Mouse (Mus musculus): ENCODE measurements at regions not wholly inside any gene's neighbourhood (a gene's known extent, or its start where the extent isn't known, plus 50 kb on each side); places are given as distances from the start of the nearest gene placed in this dataset.

- Histone ChIP-seq H3K4me1 (ENCODE audit: control insufficient read depth in 1 of 2, insufficient read depth in 2 of 2, low read length in 2 of 2) (no peaks in the 10 kb centered on the region), H3K4me3 (ENCODE audit: control insufficient read depth in 1 of 2, insufficient read depth in 1 of 2, low read depth in 2 of 2, low read length in 2 of 2) (no peak overlapping the region), H3K27ac (ENCODE audit: control insufficient read depth, low read depth, low read length) (no peak overlapping the region), H3K36me3 (ENCODE audit: control insufficient read depth in 1 of 2, insufficient read depth in 2 of 2, low read length in 2 of 2) (no peaks in the 10 kb centered on the region), H3K9me3 (replicated peaks; ENCODE audit: insufficient read depth, low read length) (no peaks in the 10 kb centered on the region), H3K79me2 (ENCODE audit: control insufficient read depth, insufficient read depth, low read length, poor library complexity) (no peaks in the 10 kb centered on the region), H3K9ac (ENCODE audit: control insufficient read depth, low read depth, low read length, poor library complexity, severe bottlenecking) (no peak overlapping the region), H3K27me3 (ENCODE audit: control insufficient read depth in 1 of 2, insufficient read depth in 2 of 2, low read length in 2 of 2) (no peaks in the 10 kb centered on the region)
- DNase-seq (ENCODE audit: low read depth, low spot score), result no peak
- no peak for TF ChIP-seq POLR2AphosphoS5 (IDR thresholded peaks at IDR 0.05; ENCODE audit: borderline replicate concordance, low read depth, low read length)
- no peak for TF ChIP-seq EP300 (IDR thresholded peaks at IDR 0.05; ENCODE audit: low read depth in 1 of 2, low read length in 2 of 2)
- TF ChIP-seq MAFK (IDR thresholded peaks at IDR 0.05; ENCODE audit: borderline replicate concordance, low read depth, low read length), result no peak
- TF ChIP-seq MXI1 (IDR thresholded peaks at IDR 0.05; ENCODE audit: low read depth, low read length), result no peak
- TF ChIP-seq ZKSCAN1 (IDR thresholded peaks at IDR 0.05; ENCODE audit: low read depth, low read length), result no peak
- TF ChIP-seq USF1 (IDR thresholded peaks at IDR 0.05; ENCODE audit: low read depth, low read length), result no peak
- no peak for TF ChIP-seq RCOR1 (IDR thresholded peaks at IDR 0.05; ENCODE audit: low read depth, low read length)
- TF ChIP-seq NELFE (IDR thresholded peaks at IDR 0.05; ENCODE audit: low read depth, low read length), result no peak
Observed at GRCm38 (mm10) chr8:50917540-50917939, 2073.8 kb upstream of the Tenm3 start.

GRCm38 (mm10) chr8:50916733-50917113, 2073.0 kb upstream of the Tenm3 start:
- H3K9me3 ChIP-seq (replicated peaks; ENCODE audit: insufficient read depth, low read length), result no peaks in the 10 kb centered on the region
- TF ChIP-seq TBP (IDR thresholded peaks at IDR 0.05; ENCODE audit: low read depth, low read length) (no peak), SIN3A (IDR thresholded peaks at IDR 0.05; ENCODE audit: low read length) (no peak)
- H3K4me1 ChIP-seq (ENCODE audit: control insufficient read depth in 1 of 2, insufficient read depth in 2 of 2, low read length in 2 of 2), result no peaks in the 10 kb centered on the region
- no peaks in the 10 kb centered on the region for H3K27me3 ChIP-seq (ENCODE audit: control insufficient read depth in 1 of 2, insufficient read depth in 2 of 2, low read length in 2 of 2)
- no peak overlapping the region for H3K4me3 ChIP-seq (ENCODE audit: control insufficient read depth in 1 of 2, insufficient read depth in 1 of 2, low read depth in 2 of 2, low read length in 2 of 2)
- no peaks in the 10 kb centered on the region for H3K79me2 ChIP-seq (ENCODE audit: control insufficient read depth, insufficient read depth, low read length, poor library complexity)
- no peak for DNase-seq (ENCODE audit: low read depth, low spot score)
- H3K36me3 ChIP-seq (ENCODE audit: control insufficient read depth in 1 of 2, insufficient read depth in 2 of 2, low read length in 2 of 2), result no peaks in the 10 kb centered on the region
- H3K9ac ChIP-seq (ENCODE audit: control insufficient read depth, low read depth, low read length, poor library complexity, severe bottlenecking), result no peak overlapping the region
- no peak overlapping the region for H3K27ac ChIP-seq (ENCODE audit: control insufficient read depth, low read depth, low read length)

GRCm38 (mm10) chr8:50915876-50916732, 2072.4 kb upstream of the Tenm3 start:
- DNase-seq (ENCODE audit: low read depth, low spot score), result no peak
- no peak overlapping the region for H3K9ac ChIP-seq (ENCODE audit: control insufficient read depth, low read depth, low read length, poor library complexity, severe bottlenecking)
- H3K79me2 ChIP-seq (ENCODE audit: control insufficient read depth, insufficient read depth, low read length, poor library complexity), result no peaks in the 10 kb centered on the region
- no peaks in the 10 kb centered on the region for H3K9me3 ChIP-seq (replicated peaks; ENCODE audit: insufficient read depth, low read length)
- no peaks in the 10 kb centered on the region for H3K36me3 ChIP-seq (ENCODE audit: control insufficient read depth in 1 of 2, insufficient read depth in 2 of 2, low read length in 2 of 2)
- TF ChIP-seq BHLHE40 (IDR thresholded peaks at IDR 0.05; ENCODE audit: borderline replicate concordance, low read depth, low read length) (no peak), HCFC1 (IDR thresholded peaks at IDR 0.05; ENCODE audit: low read depth, low read length) (no peak), USF2 (IDR thresholded peaks at IDR 0.05; ENCODE audit: borderline replicate concordance in 1 of 2, insufficient read depth in 1 of 2, low read depth in 1 of 2, low read length in 2 of 2) (no peak), MXI1 (IDR thresholded peaks at IDR 0.05; ENCODE audit: low read depth, low read length) (no peak), TAL1 (IDR thresholded peaks at IDR 0.05; ENCODE audit: low read length) (no peak), ETS1 (IDR thresholded peaks at IDR 0.05; ENCODE audit: low read depth, low read length) (no peak), SIN3A (IDR thresholded peaks at IDR 0.05; ENCODE audit: low read length) (no peak), TCF12 (IDR thresholded peaks at IDR 0.05; ENCODE audit: low read depth, low read length) (no peak), CHD1 (IDR thresholded peaks at IDR 0.05; ENCODE audit: low read depth, low read length) (no peak), ZKSCAN1 (IDR thresholded peaks at IDR 0.05; ENCODE audit: low read depth, low read length) (no peak), KAT2A (conservative IDR thresholded peaks at IDR 0.05; ENCODE audit: low read depth, low read length) (no peak), ZMIZ1 (IDR thresholded peaks at IDR 0.05; ENCODE audit: low read depth, low read length) (no peak), ZNF384 (IDR thresholded peaks at IDR 0.05; ENCODE audit: low read depth, low read length) (no peak), CTCF (IDR thresholded peaks at IDR 0.05 in 2 of 3, conservative IDR thresholded peaks at IDR 0.05 in 1 of 3; ENCODE audit: control insufficient read depth in 1 of 3, insufficient read depth in 1 of 3, low read depth in 2 of 3, low read length in 3 of 3, poor library complexity in 1 of 3, severe bottlenecking in 1 of 3) (no peak), MYC (IDR thresholded peaks at IDR 0.05; ENCODE audit: low read depth, low read length) (no peak), EP300 (IDR thresholded peaks at IDR 0.05; ENCODE audit: low read depth in 1 of 2, low read length in 2 of 2) (no peak), ZC3H11A (IDR thresholded peaks at IDR 0.05; ENCODE audit: low read depth, low read length) (no peak), GABPA (IDR thresholded peaks at IDR 0.05; ENCODE audit: low read depth, low read length) (no peak), MAX (IDR thresholded peaks at IDR 0.05; ENCODE audit: low read length) (no peak)
- H3K27ac ChIP-seq (ENCODE audit: control insufficient read depth, low read depth, low read length), result no peak overlapping the region
- H3K4me3 ChIP-seq (ENCODE audit: control insufficient read depth in 1 of 2, insufficient read depth in 1 of 2, low read depth in 2 of 2, low read length in 2 of 2), result no peak overlapping the region
- no peaks in the 10 kb centered on the region for H3K4me1 ChIP-seq (ENCODE audit: control insufficient read depth in 1 of 2, insufficient read depth in 2 of 2, low read length in 2 of 2)
- no peaks in the 10 kb centered on the region for H3K27me3 ChIP-seq (ENCODE audit: control insufficient read depth in 1 of 2, insufficient read depth in 2 of 2, low read length in 2 of 2)

All from MEL (cell line).